Mouse (Mus musculus) myocyte (in vitro differentiated cells): ENCODE data around the gene Coro2a. TPM values are rescaled to one million over a fixed set of nuclear protein-coding genes. Genes with fewer than 3 reads are reported as not detected.

Experiments used
- H3K27me3 ChIP-seq: one replicate; pipeline ENCODE4 v1.6.1; 2011; ENCODE audit not compliant: control insufficient read depth, insufficient read depth, insufficient read length
- H3K36me3 ChIP-seq: one replicate; pipeline ENCODE4 v1.6.1; 2011; ENCODE audit not compliant: control insufficient read depth, insufficient read depth
- H3K4me2 ChIP-seq: one replicate; pipeline ENCODE4 v1.6.1; 2011; ENCODE audit warnings: low read depth, control low read depth
- H3K4me3 ChIP-seq: one replicate; pipeline ENCODE4 v1.5.1; 2011; ENCODE audit warnings: mild to moderate bottlenecking, control low read depth, moderate library complexity
- H3K79me2 ChIP-seq: one replicate; pipeline ENCODE4 v1.6.1; 2011; ENCODE audit not compliant: control insufficient read depth, insufficient read depth
- H3ac ChIP-seq: one replicate; pipeline ENCODE4 v1.6.1; 2011; ENCODE audit not compliant: control insufficient read depth, insufficient read length
- CEBPB ChIP-seq: IDR thresholded peaks from 2 replicates; pipeline ENCODE4 v1.6.1; 2011; ENCODE audit warnings: mild to moderate bottlenecking, moderate library complexity; ENCODE audit not compliant: poor library complexity, insufficient read depth, severe bottlenecking
- E2F4 ChIP-seq: IDR thresholded peaks from one replicate; pipeline ENCODE4 v1.6.1; 2011; ENCODE audit warnings: mild to moderate bottlenecking, control low read depth, moderate library complexity; ENCODE audit not compliant: insufficient read depth
- MAX ChIP-seq: IDR thresholded peaks from one replicate; pipeline ENCODE4 v1.6.1; 2011; ENCODE audit warnings: low read depth, mild to moderate bottlenecking, control low read depth
- MYOD1 ChIP-seq, 3 experiments: IDR thresholded peaks; one replicate each; pipeline ENCODE4 v1.6.1; 2011; ENCODE audit warnings: control low read depth in 2 of 3, low read depth in 2 of 3, mild to moderate bottlenecking in 2 of 3, moderate library complexity in 1 of 3; ENCODE audit not compliant: insufficient read length in 2 of 3, control insufficient read depth in 1 of 3
- MYOG ChIP-seq, 3 experiments: IDR thresholded peaks; one replicate each; pipeline ENCODE4 v1.6.1; 2011; ENCODE audit warnings: control low read depth in 2 of 3, low read depth in 2 of 3, mild to moderate bottlenecking in 2 of 3; ENCODE audit not compliant: insufficient read length in 2 of 3, control insufficient read depth in 1 of 3, insufficient read depth in 1 of 3
- POLR2A ChIP-seq: IDR thresholded peaks from one replicate; pipeline ENCODE4 v1.6.1; 2011; ENCODE audit warnings: low read depth, mild to moderate bottlenecking, control low read depth, moderate library complexity; ENCODE audit not compliant: insufficient read length
- POLR2AphosphoS2 ChIP-seq: IDR thresholded peaks from one replicate; pipeline ENCODE4 v1.6.1; 2011; ENCODE audit warnings: low read depth, control low read depth; ENCODE audit not compliant: insufficient read length
- REST ChIP-seq: IDR thresholded peaks from one replicate; pipeline ENCODE4 v1.6.1; 2011; ENCODE audit warnings: mild to moderate bottlenecking, control low read depth, moderate library complexity; ENCODE audit not compliant: insufficient read depth, insufficient read length
- SRF ChIP-seq: IDR thresholded peaks from one replicate; pipeline ENCODE4 v1.6.1; 2011; ENCODE audit warnings: low read depth; ENCODE audit not compliant: control insufficient read depth, insufficient read length
- TCF12 ChIP-seq: IDR thresholded peaks from one replicate; pipeline ENCODE4 v1.6.1; 2011; ENCODE audit warnings: mild to moderate bottlenecking, control low read depth; ENCODE audit not compliant: poor library complexity, insufficient read depth, severe bottlenecking
- TCF3 ChIP-seq: IDR thresholded peaks from one replicate; pipeline ENCODE4 v1.6.1; 2011; ENCODE audit warnings: low read depth, control low read depth; ENCODE audit not compliant: insufficient read length
- USF1 ChIP-seq: IDR thresholded peaks from one replicate; pipeline ENCODE4 v1.6.1; 2011; ENCODE audit warnings: low read depth, mild to moderate bottlenecking, control low read depth, moderate library complexity
- polyA plus RNA-seq: library from polyadenylated mRNA; unstranded; fragments of >200 nt; fragmentation: generic; extraction: Trizol; gene quantifications from one replicate; pipeline ENCODE4 v1.2.1, GENCODE M21; 2012; ENCODE audit warnings: missing spikeins

The Coro2a gene
- polyA plus RNA-seq, 1 experiment, result 0.30 TPM

DNA sequence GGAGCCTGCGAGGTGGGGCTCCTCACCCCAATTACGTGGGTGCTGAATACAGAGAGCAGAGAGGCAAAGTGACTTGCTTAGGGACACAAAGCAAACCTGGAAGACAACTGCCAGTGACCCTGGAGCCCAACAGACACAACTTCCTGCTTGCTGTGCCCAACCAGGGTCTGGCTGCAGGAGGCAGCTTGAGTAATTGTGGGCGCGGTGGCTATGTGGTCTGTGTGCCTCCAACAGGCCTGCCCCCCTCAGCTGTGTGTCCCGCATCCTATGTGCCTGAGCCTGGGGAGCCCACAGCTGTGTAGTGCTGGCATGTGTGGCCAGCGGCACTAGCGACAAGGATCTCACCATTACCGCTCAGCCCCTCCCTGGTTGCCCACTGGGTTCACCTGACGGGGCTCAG, 12.6 kb upstream of the Coro2a start:
- Histone ChIP-seq H3ac (no peak overlapping the region), H3K4me2 (no peak overlapping the region), H3K27me3 (peaks cover 2% of the 10 kb centered on the region), H3K36me3 (no peaks in the 10 kb centered on the region), H3K79me2 (no peaks in the 10 kb centered on the region), H3K4me3 (no peak overlapping the region)
- no peak for TF ChIP-seq USF1

DNA sequence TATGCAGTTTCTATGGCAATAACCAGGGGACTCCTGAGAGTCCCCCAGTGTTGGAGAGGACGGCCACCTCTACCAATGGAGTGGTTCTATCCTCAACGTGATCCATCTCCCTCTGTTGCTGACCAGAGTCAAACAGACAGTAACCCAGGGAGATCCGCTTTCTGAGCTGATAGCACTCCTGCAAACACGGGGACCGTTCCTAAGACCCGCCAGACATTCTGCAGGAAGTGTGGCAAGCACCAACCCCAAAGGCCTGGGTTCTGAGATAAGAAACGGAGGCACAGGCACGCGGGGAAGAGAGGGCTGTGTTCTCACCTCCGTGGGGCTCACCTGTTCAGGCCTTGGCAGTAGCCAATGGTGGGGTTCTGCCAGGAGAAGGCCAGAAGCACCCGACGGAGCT, 11.6 kb upstream of the Coro2a start:
- Histone ChIP-seq H3K79me2 (no peaks in the 10 kb centered on the region), H3K27me3 (peaks cover 11% of the 10 kb centered on the region), H3K4me3 (no peak overlapping the region), H3K4me2 (no peak overlapping the region), H3K36me3 (no peaks in the 10 kb centered on the region), H3ac (no peak overlapping the region)
- no peak for TF ChIP-seq REST
- no peak for TF ChIP-seq MAX
- no peak for TF ChIP-seq TCF3
- no peak for TF ChIP-seq MYOG (IDR thresholded peaks at IDR 0.05; ENCODE audit: control insufficient read depth in 1 of 3, insufficient read depth in 1 of 3, insufficient read length in 2 of 3, low read depth in 2 of 3)
- no peak for TF ChIP-seq USF1
- TF ChIP-seq E2F4, result no peak
- no peak for TF ChIP-seq TCF12
- no peak for TF ChIP-seq POLR2A
- no peak for TF ChIP-seq MYOD1 (IDR thresholded peaks at IDR 0.05; ENCODE audit: control insufficient read depth in 1 of 3, insufficient read length in 2 of 3, low read depth in 2 of 3)

DNA sequence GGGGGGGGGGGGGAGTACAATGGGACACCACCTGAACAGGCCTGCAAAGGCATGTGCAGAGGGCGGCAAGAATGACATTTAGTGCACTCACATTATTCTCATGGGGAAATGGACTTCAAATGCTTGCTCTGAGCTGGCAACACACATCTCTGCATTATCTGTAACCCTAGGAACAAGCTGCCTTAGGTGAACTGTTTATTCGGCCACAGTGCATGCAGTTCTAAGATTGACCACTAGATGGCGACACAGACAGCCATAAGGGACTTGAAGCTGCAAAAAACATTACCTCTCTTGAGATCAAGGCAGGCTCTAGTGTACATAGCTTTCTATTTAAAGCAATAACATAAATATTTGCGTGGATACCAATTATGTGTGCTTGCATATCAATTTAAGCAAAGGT, 9.2 kb upstream of the Coro2a start:
- Histone ChIP-seq H3K79me2 (no peaks in the 10 kb centered on the region), H3K36me3 (no peaks in the 10 kb centered on the region), H3K4me2 (no peak overlapping the region), H3K4me3 (no peak overlapping the region), H3K27me3 (peaks cover 11% of the 10 kb centered on the region), H3ac (no peak overlapping the region)
- TF ChIP-seq MAX, result no peak
- TF ChIP-seq POLR2AphosphoS2, result no peak
- TF ChIP-seq TCF12, result no peak
- no peak for TF ChIP-seq MYOG (IDR thresholded peaks at IDR 0.05; ENCODE audit: control insufficient read depth in 1 of 3, insufficient read depth in 1 of 3, insufficient read length in 2 of 3, low read depth in 2 of 3)
- TF ChIP-seq USF1, result no peak
- no peak for TF ChIP-seq CEBPB
- no peak for TF ChIP-seq MYOD1 (IDR thresholded peaks at IDR 0.05; ENCODE audit: control insufficient read depth in 1 of 3, insufficient read length in 2 of 3, low read depth in 2 of 3)
- TF ChIP-seq REST, result no peak
- TF ChIP-seq SRF, result no peak
- TF ChIP-seq TCF3, result no peak
- TF ChIP-seq POLR2A, result no peak
- no peak for TF ChIP-seq E2F4

DNA sequence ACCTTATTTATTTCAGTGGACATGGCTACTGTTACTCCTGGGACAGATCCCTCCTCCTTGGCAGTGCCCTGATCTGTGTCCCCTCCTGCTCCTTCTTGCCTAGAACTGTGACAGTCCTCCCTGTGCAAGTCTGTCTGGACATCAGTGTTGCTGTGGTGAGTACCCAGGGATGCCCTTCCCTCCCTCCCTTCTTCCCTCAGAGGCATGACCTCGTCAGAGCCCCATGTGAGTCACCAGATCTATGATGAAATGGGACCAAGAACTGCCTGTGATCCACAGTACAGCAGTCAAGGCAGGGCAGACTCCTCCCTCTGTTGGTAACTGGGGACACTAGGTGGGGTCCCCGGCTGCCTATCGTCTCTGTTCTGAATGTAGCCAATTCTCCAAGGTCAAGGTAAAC, 5.6 kb upstream of the Coro2a start:
- H3K27me3 ChIP-seq, result peaks cover 11% of the 10 kb centered on the region
- no peaks in the 10 kb centered on the region for H3K36me3 ChIP-seq
- TF ChIP-seq CEBPB, result 0 out of 2 replicates have a peak, but pooled peaks have one; percentile 17
- TF ChIP-seq POLR2AphosphoS2, result no peak

DNA sequence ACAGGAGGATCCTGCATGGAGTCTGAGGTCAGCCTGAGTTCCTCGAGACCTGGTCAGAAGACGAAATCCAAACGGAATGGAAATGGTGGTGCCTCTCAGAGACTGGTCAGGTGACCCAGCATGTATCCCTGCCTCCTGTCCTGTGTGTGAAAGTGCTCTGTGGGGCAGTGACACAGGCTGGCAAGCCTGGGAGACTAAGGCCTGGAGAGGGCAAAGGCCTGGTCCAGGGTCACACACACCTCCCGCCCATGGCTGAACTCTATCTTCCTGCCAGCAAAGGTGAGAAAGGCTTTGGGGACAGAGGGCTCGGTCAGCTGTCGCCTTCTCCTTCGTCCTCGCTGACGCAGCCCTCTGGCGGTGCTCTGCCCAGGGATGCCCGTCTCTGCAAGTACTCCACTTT, 3.4 kb upstream of the Coro2a start:
- no peak for TF ChIP-seq USF1
- TF ChIP-seq MYOG (IDR thresholded peaks at IDR 0.05; ENCODE audit: control insufficient read depth in 1 of 3, insufficient read depth in 1 of 3, insufficient read length in 2 of 3, low read depth in 2 of 3), result no peak
- Histone ChIP-seq H3K79me2 (no peaks in the 10 kb centered on the region), H3ac (no peak overlapping the region), H3K4me3 (no peak overlapping the region), H3K4me2 (no peak overlapping the region), H3K27me3 (peaks cover 28% of the 10 kb centered on the region), H3K36me3 (no peaks in the 10 kb centered on the region)

More for the DNA sequence above, 5.6 kb upstream of the Coro2a start:
- Histone ChIP-seq H3K4me3 (no peak overlapping the region), H3ac (no peak overlapping the region), H3K79me2 (no peaks in the 10 kb centered on the region), H3K4me2 (no peak overlapping the region)

DNA sequence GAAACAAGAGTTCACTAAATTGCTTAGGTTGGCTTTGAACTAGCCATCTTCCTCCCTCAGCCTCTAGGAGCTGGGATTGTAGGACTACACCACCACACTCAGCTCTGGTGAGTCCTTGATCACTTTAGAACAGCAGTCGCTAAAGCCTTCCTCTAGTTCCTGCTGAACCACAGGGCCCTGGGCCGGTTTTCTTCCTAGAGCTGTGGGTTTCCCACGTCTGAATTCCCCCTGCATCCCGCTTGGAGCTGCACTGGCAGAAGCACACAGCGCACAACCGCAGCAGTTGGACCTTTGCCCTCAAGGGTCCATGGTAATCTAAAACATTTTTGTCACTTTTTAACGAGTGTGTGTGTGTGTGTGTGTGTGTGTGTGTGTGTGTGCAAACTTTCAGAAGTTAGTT, 702 bp upstream of the Coro2a start:
- Histone ChIP-seq H3K36me3 (no peaks in the 10 kb centered on the region), H3ac (no peak overlapping the region), H3K27me3 (peaks cover 30% of the 10 kb centered on the region), H3K79me2 (no peaks in the 10 kb centered on the region), H3K4me3 (no peak overlapping the region), H3K4me2 (no peak overlapping the region)
- TF ChIP-seq MYOG (IDR thresholded peaks at IDR 0.05; ENCODE audit: control insufficient read depth in 1 of 3, insufficient read depth in 1 of 3, insufficient read length in 2 of 3, low read depth in 2 of 3), result no peak
